Mouse (Mus musculus): Measurements from ENCODE around the gene Oscar. TPM values are rescaled to one million over a fixed set of nuclear protein-coding genes. Genes with fewer than 3 reads are reported as not detected.
A peak's percentile ranks its signal among the peaks of the same experiment; 100 is the strongest.

Gene Oscar
- polyA plus RNA-seq, 1 experiment from 2014 or later: not detected

DNA sequence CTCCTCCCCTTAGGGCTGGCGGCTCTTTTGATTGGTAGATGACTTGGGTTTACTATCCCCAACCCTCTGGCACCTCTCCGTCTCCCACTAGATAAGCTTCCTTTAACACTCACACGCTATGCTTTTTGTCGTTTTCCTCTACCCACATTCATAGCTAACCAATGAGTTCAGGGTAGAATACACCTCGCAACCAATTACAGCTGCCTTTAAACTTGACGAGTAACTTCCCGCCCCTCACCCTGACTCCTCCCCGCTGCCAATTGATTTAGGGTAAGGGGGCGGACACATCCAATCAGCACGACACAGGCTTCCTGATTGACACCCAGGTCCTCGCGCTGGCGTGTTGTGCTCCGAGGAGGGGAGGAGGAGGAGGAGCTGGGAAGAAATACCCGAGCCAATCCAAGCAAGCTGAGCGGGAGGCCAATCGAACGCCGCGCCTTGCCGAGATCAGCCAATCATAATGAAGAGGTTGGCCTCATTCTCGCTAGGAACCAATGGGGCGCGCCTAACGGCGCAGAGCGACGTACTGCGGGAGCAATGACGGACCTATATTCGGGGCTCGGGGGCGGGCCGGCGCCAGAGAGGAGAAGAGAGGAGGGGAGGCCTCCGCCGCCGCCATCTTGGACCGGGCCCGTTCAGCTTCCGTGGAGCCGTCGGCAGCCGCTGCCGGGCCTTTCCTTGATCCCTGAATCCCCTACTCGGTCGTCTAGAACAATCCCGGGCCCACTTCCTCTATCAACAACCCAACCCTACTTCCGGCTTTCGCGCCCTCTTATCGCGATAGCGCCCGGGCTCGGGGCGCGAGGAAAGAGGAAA, 28.9 kb upstream of the Oscar start, which contains the start of gene Cnot3:
Gene Cnot3 (plus strand): TSS at position 597 of the 816 bp plus-strand sequence.
- no peaks in the 10 kb centered on the region for H3K9me3 ChIP-seq (ENCODE audit: control insufficient read depth, low read length)
- peak within 1 kb of the TSS; percentile 99 for H3K9ac ChIP-seq (ENCODE audit: low read depth, low read length)
- peaks cover 13% of the 10 kb centered on the region for H3K36me3 ChIP-seq (ENCODE audit: control insufficient read depth, insufficient read depth, low read length)
- no peaks in the 10 kb centered on the region for H3K27me3 ChIP-seq (replicated peaks; ENCODE audit: control insufficient read depth, insufficient read depth, low read length)
- peaks cover 29% of the 10 kb centered on the region for H3K4me1 ChIP-seq (replicated peaks; ENCODE audit: control insufficient read depth, insufficient read depth, low read length)
- ATAC-seq (replicated peaks; ENCODE audit: low FRiP score) (peak; percentile 96), DNase-seq (ENCODE audit: low spot score) (peak; percentile 92)
- peak within 1 kb of the TSS; percentile 90 for H3K4me2 ChIP-seq
- peak within 1 kb of the TSS; percentile 98 for H3K27ac ChIP-seq (ENCODE audit: low read depth, low read length)
- WGBS: under 1% methylated on average over 55 of the region's 58 CpGs
- H3K4me3 ChIP-seq (ENCODE audit: low read depth, low read length): peak within 1 kb of the TSS; percentile 99

DNA sequence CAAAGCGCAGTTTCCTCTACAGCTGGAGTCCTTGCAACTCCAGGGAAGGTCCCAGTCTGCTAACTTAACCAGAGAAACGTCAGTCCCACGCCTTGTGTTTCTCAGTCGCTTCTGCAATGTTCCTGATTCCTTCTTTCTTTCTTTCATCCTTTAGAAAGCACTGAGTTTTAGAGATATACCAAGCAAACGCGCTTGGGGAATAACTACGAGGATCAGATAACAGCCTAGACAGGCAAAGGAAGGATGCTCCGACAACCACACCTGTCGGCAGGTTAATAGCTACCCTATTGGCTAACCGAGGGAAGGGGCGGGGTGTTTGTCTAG, 28.4 kb upstream of the Oscar start:
- H3K36me3 ChIP-seq (ENCODE audit: control insufficient read depth, insufficient read depth, low read length): peaks cover 15% of the 10 kb centered on the region
- peaks cover 29% of the 10 kb centered on the region for H3K4me1 ChIP-seq (replicated peaks; ENCODE audit: control insufficient read depth, insufficient read depth, low read length)
- H3K9me3 ChIP-seq (ENCODE audit: control insufficient read depth, low read length): no peaks in the 10 kb centered on the region
- 0 out of 2 replicates have a peak overlapping the region, but pooled peaks have one; percentile 20 for H3K9ac ChIP-seq (ENCODE audit: low read depth, low read length)
- no peaks in the 10 kb centered on the region for H3K27me3 ChIP-seq (replicated peaks; ENCODE audit: control insufficient read depth, insufficient read depth, low read length)
- peak overlapping the region; percentile 6 for H3K27ac ChIP-seq (ENCODE audit: low read depth, low read length)
- WGBS: 0% methylated on average over 11 of the region's 11 CpGs
- H3K4me3 ChIP-seq (ENCODE audit: low read depth, low read length): peak overlapping the region; percentile 99
- ATAC-seq (replicated peaks; ENCODE audit: low FRiP score) (no peak), DNase-seq (ENCODE audit: low spot score) (no peak)
- H3K4me2 ChIP-seq: peak overlapping the region; percentile 90

DNA sequence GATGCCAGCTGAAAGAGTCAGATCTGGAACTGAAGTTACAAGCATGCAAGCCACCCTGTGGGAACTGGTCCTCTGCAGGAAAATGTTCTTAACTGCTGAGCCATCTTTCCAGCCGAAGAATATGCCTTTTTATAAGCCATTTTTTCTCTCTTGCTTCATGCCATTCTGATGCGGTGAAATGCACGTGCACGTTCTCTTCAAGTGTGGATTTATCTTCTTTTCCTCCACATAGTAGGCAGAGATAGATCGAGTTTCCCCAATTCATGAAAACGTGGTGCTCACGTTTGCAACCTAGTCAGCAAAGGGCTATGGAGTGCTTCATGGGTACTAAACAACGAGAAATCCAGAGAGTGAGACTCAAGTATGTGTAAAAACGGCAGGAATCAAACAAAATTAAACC, 27.9 kb upstream of the Oscar start:
- peaks cover 19% of the 10 kb centered on the region for H3K36me3 ChIP-seq (ENCODE audit: control insufficient read depth, insufficient read depth, low read length)
- 0 out of 2 replicates have a peak overlapping the region, but pooled peaks have one; percentile 20 for H3K9ac ChIP-seq (ENCODE audit: low read depth, low read length)
- H3K4me2 ChIP-seq: peak overlapping the region; percentile 90
- peak overlapping the region; percentile 6; the same call in 1 of the 2 replicates for H3K27ac ChIP-seq (ENCODE audit: low read depth, low read length)
- no peaks in the 10 kb centered on the region for H3K9me3 ChIP-seq (ENCODE audit: control insufficient read depth, low read length)
- peak overlapping the region; percentile 99 for H3K4me3 ChIP-seq (ENCODE audit: low read depth, low read length)
- H3K27me3 ChIP-seq (replicated peaks; ENCODE audit: control insufficient read depth, insufficient read depth, low read length): no peaks in the 10 kb centered on the region
- 18% methylated on average over 9 of the region's 9 CpGs for WGBS
- peaks cover 29% of the 10 kb centered on the region for H3K4me1 ChIP-seq (replicated peaks; ENCODE audit: control insufficient read depth, insufficient read depth, low read length)
- no peak for ATAC-seq (replicated peaks; ENCODE audit: low FRiP score)
- no peak for DNase-seq (ENCODE audit: low spot score)

DNA sequence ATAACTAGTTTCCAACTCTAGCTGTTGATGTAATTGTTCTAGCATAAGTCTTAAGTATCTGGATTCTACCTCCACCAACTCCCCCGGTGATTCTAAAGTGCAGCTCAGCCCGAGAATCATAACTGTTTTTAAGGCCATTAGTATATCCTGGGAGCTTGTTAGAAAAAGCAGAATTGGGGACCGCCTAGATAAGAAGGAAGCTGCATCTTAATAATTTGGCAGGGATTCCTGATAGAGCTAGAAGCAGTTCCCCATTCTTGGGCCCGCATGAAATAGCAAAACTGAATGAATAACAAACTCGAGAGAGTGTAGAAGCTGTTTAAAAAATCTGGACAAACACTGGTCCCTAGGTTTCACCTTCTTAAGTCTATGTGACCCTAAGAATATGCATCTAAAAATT, 27.5 kb upstream of the Oscar start:
- Histone ChIP-seq H3K4me2 (peak overlapping the region; percentile 90), H3K4me3 (ENCODE audit: low read depth, low read length) (no peak overlapping the region), H3K4me1 (replicated peaks; ENCODE audit: control insufficient read depth, insufficient read depth, low read length) (peaks cover 25% of the 10 kb centered on the region), H3K9ac (ENCODE audit: low read depth, low read length) (no peak overlapping the region), H3K9me3 (ENCODE audit: control insufficient read depth, low read length) (no peaks in the 10 kb centered on the region), H3K36me3 (ENCODE audit: control insufficient read depth, insufficient read depth, low read length) (peaks cover 21% of the 10 kb centered on the region), H3K27me3 (replicated peaks; ENCODE audit: control insufficient read depth, insufficient read depth, low read length) (no peaks in the 10 kb centered on the region), H3K27ac (ENCODE audit: low read depth, low read length) (no peak overlapping the region)
- 57% methylated on average over 5 of the region's 5 CpGs for WGBS
- no peak for ATAC-seq (replicated peaks; ENCODE audit: low FRiP score)
- DNase-seq (ENCODE audit: low spot score): no peak

DNA sequence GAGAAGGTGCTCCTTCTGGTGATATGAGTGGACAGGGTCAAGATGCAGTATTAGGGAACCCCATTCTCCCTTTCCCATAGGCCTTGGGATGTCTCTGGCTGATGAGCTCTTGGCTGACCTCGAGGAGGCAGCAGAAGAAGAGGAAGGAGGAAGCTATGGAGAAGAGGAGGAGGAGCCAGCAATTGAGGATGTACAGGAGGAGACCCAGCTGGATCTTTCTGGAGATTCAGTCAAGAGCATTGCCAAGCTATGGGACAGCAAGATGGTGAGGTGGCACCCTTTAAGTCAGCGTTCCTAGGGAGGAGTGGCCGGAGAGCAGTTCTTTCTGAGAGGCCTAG, 14.5 kb upstream of the Oscar start:
- ATAC-seq (replicated peaks; ENCODE audit: low FRiP score) (peak; percentile 7; the same call in 1 of the 2 replicates), DNase-seq (ENCODE audit: low spot score) (no peak)
- H3K4me1 ChIP-seq (replicated peaks; ENCODE audit: control insufficient read depth, insufficient read depth, low read length): peaks cover 15% of the 10 kb centered on the region
- H3K9me3 ChIP-seq (ENCODE audit: control insufficient read depth, low read length): no peaks in the 10 kb centered on the region
- H3K27ac ChIP-seq (ENCODE audit: low read depth, low read length): peak overlapping the region; percentile 35; the same call in 1 of the 2 replicates
- no peaks in the 10 kb centered on the region for H3K27me3 ChIP-seq (replicated peaks; ENCODE audit: control insufficient read depth, insufficient read depth, low read length)
- peak overlapping the region; percentile 87 for H3K4me2 ChIP-seq
- H3K36me3 ChIP-seq (ENCODE audit: control insufficient read depth, insufficient read depth, low read length): peaks cover 8% of the 10 kb centered on the region; the same call in 1 of the 2 replicates
- H3K4me3 ChIP-seq (ENCODE audit: low read depth, low read length): peak overlapping the region; percentile 72
- 49% methylated on average over 3 of the region's 3 CpGs for WGBS
- peak overlapping the region; percentile 72 for H3K9ac ChIP-seq (ENCODE audit: low read depth, low read length)

DNA sequence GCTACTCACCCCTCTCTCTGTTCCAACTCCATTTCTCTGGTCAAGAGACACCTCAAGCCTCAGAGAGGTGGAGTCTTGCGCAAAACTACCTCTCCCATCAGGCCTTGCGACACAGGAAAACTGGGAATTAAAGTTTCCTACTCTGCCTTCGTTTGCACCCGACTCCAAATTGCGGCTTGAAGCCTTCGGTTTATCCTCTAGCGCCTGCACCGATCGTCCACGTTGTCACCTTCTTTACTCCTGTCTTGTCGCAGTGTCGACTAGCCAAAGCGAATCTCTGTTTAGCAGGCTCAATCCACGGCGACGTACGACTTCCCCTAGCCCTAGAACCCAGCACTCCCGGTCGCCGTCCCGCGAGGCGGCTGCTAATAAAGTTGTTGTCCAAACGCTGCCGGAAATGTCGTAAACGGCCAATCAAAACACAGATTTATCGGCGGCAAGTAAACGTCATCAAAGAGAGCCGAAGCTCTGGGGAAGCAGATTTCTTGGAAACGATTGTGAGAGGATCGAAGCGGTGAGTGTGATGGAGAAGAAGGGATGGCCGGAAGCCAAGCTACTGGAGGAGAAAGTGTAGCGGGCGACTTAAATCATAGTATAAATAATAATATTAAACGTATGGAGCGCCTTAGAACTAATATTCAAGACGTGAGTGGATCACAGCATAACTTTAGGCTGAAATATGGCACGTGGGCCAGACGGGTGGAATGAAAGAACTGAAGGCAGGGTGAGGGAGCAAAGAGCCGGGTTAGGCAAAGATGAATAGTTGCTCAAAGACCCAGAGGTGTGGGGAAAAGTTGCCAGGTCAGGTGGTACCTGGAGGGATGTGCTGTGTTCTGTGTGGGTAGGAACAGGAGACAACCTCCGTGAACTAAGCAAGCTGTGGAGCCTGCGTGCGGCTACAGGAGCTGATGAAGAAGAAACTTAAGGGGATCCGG, 13.9 kb upstream of the Oscar start, which contains the start of the genes Tfpt and Prpf31:
Gene Tfpt (minus strand): TSS at position 387 of the 935 bp plus-strand sequence.
Gene Prpf31 (plus strand): TSS at position 443 of the 935 bp plus-strand sequence.
- DNase-seq (ENCODE audit: low spot score) (peak; percentile 94), ATAC-seq (replicated peaks; ENCODE audit: low FRiP score) (peak; percentile 86)
- no peaks in the 10 kb centered on the region for H3K9me3 ChIP-seq (ENCODE audit: control insufficient read depth, low read length)
- peak within 1 kb of the TSS; percentile 72 for H3K9ac ChIP-seq (ENCODE audit: low read depth, low read length)
- H3K4me2 ChIP-seq: peak within 1 kb of the TSS; percentile 87
- under 1% methylated on average over 47 of the region's 47 CpGs for WGBS
- no peaks in the 10 kb centered on the region for H3K27me3 ChIP-seq (replicated peaks; ENCODE audit: control insufficient read depth, insufficient read depth, low read length)
- H3K36me3 ChIP-seq (ENCODE audit: control insufficient read depth, insufficient read depth, low read length): peaks cover 8% of the 10 kb centered on the region; the same call in 1 of the 2 replicates
- H3K27ac ChIP-seq (ENCODE audit: low read depth, low read length): peak within 1 kb of the TSS; percentile 40; the same call in 1 of the 2 replicates
- H3K4me1 ChIP-seq (replicated peaks; ENCODE audit: control insufficient read depth, insufficient read depth, low read length): peaks cover 15% of the 10 kb centered on the region
- peak within 1 kb of the TSS; percentile 72 for H3K4me3 ChIP-seq (ENCODE audit: low read depth, low read length)

DNA sequence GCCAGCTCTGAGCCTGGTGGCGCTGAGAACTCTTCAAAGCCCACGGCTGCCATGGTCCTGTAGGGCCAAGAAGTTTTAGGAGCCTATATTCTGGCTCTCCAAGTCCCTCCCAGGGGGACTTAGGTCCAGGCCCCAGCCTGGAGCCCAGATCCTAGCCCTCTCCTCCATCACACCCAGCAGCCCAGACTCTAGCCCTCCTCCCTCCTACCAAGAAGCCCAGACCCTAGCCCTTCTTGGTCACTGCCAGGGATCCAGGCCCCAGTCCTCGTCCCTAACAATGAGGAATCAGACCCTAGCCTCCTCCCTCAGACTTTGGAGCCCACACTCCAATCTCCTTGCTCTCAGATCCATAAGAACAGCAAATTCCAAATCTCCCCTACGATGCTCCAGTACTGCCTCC, 13.1 kb upstream of the Oscar start:
- H3K4me2 ChIP-seq: peak overlapping the region; percentile 87
- WGBS: 32% methylated on average over 4 of the region's 4 CpGs
- peaks cover 15% of the 10 kb centered on the region for H3K4me1 ChIP-seq (replicated peaks; ENCODE audit: control insufficient read depth, insufficient read depth, low read length)
- no peak overlapping the region for H3K27ac ChIP-seq (ENCODE audit: low read depth, low read length)
- ATAC-seq (replicated peaks; ENCODE audit: low FRiP score) (peak; percentile 41), DNase-seq (ENCODE audit: low spot score) (no peak)
- no peaks in the 10 kb centered on the region for H3K9me3 ChIP-seq (ENCODE audit: control insufficient read depth, low read length)
- no peaks in the 10 kb centered on the region for H3K27me3 ChIP-seq (replicated peaks; ENCODE audit: control insufficient read depth, insufficient read depth, low read length)
- peaks cover 10% of the 10 kb centered on the region for H3K36me3 ChIP-seq (ENCODE audit: control insufficient read depth, insufficient read depth, low read length)
- H3K4me3 ChIP-seq (ENCODE audit: low read depth, low read length): peak overlapping the region; percentile 72
- peak overlapping the region; percentile 72 for H3K9ac ChIP-seq (ENCODE audit: low read depth, low read length)

DNA sequence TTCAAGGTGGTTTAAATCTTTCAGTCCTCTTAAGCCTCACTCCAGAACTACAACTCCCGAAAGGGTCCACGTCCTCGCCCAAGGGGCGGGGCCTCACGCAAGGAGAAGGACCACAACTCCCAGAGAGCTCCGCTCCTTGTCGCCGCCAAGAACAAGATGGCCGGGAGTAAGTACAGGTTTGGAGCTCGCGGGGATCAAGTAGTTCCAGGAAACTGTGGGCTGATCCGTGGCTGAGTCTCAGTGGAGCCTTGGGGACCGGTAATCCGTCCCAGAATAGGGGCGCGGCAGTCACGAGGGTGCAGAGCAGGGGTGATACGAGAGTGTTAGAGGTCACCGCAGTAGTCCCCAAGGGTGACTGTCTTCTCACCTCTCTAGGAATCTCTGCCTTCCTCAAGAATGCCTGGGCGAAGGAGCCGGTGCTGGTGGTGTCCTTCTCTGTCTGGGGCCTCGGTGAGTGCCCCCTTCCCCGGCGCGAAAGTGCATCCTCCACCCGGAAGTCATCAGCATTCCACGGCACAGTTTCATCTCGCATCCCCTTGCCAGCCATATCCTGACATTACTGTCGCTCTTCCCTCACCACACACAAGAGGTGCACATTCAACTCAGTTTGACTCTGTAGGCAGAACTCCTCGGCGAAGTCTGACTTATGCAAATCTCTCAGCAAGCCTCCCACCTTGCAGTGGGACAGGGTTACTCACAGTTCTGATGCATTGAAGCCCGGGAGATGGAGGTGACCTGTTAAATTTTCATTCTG, 1.5 kb upstream of the Oscar start, which contains the start of gene Ndufa3:
Gene Ndufa3 (plus strand): TSS at position 132 of the 754 bp plus-strand sequence.
- WGBS: 1% methylated on average over 32 of the region's 32 CpGs
- DNase-seq (ENCODE audit: low spot score): peak; percentile 75
- Histone ChIP-seq H3K4me1 (replicated peaks; ENCODE audit: control insufficient read depth, insufficient read depth, low read length) (peaks cover 2% of the 10 kb centered on the region), H3K9ac (ENCODE audit: low read depth, low read length) (peak within 1 kb of the TSS; percentile 77), H3K4me2 (peak within 1 kb of the TSS; percentile 88), H3K27ac (ENCODE audit: low read depth, low read length) (no peak within 1 kb of the TSS), H3K4me3 (ENCODE audit: low read depth, low read length) (peak within 1 kb of the TSS; percentile 72), H3K27me3 (replicated peaks; ENCODE audit: control insufficient read depth, insufficient read depth, low read length) (no peaks in the 10 kb centered on the region), H3K36me3 (ENCODE audit: control insufficient read depth, insufficient read depth, low read length) (peaks cover 6% of the 10 kb centered on the region), H3K9me3 (ENCODE audit: control insufficient read depth, low read length) (no peaks in the 10 kb centered on the region)
- ATAC-seq (replicated peaks; ENCODE audit: low FRiP score): peak; percentile 96
